Mouse (Mus musculus): ENCODE measurements around the gene Synm.

Synm gene

GRCm38 (mm10) chr7:67700846-67701245, 58.7 kb downstream of the Synm start:
- DNase-seq (ENCODE audit: low spot score in 2 of 2) = no peak

DNA sequence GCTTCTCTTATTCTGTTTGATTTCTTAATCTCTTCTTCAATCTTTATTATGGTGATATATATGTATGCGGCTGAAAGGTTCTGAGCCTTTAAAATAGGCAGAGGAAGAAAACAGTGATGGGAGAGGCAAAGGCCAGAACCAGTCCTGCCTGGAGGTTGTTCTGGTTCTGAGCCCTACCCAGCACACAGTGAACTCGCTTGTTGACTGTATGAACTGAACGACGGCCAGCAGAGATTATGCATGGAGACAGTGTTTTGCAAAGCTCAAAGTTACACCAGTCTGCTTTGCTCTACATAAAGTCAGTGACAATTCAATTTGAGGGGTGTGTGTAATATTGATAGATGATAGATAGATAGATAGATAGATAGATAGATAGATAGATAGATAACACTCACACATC, 60.2 kb downstream of the Synm start:
- DNase-seq (ENCODE audit: low spot score in 2 of 2) = no peak

DNA sequence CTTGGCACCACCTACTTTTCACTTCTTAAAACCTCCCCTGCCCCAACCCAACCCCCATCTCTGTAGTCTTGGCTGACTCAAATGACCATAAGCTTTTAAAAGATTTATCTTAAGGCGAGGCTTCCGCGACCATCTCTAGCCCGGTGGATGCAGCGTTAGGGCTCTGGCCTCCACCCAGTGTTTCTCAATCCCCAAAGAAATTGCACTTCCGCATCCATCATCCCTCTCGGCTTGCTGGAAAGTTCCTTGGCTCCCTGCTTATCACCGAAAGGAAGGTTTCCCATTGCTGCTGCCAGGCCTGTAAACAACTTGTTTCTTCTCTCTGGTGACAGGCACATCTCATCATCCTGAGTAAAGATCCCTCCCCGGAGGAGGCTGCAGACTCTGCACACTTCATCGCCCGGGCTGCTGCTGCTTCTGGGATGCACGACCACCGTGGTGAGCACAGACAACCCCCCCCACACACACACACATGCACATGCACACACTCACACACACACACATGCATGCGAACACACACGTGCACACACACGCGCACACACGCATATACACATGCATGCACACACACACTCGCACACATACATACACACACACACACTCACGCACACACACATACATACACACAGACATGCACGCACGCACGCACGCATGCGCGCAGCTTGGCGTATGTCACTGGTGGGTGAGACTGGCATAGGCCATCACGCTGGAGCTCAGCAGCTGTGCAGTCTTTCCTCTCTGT, 61.5 kb downstream of the Synm start:
- no peak for DNase-seq (ENCODE audit: low spot score in 2 of 2)

- DNase-seq (ENCODE audit: low spot score in 2 of 2) = no peak
Observed at GRCm38 (mm10) chr7:67695906-67696305, 63.6 kb downstream of the Synm start.

- DNase-seq (ENCODE audit: low spot score in 2 of 2) = no peak
Observed at GRCm38 (mm10) chr7:67692791-67693538, 66.6 kb downstream of the Synm start.

DNA sequence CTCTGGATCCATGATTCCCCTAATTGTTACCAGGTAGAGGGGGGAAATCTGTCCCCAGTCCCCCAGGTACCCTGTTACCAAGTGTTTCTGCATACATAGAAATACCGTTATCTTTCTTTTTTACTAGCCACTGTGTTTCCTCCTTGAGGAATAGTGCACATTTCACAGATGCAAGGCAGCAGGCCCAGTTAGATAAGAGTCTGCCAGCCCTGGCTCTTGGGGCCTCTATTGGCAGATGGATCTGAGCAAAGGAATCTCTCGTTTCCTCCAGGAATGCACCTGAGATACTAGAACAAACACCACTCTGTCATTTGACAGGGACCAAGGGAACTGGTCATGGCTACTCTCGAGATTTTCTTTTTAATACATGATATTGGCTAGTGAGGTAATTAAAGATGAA, 67.4 kb downstream of the Synm start:
- no peak for DNase-seq (ENCODE audit: low spot score in 2 of 2)

- no peak for DNase-seq (ENCODE audit: low spot score in 2 of 2)
Observed at GRCm38 (mm10) chr7:67691036-67691435, 68.5 kb downstream of the Synm start.

DNA sequence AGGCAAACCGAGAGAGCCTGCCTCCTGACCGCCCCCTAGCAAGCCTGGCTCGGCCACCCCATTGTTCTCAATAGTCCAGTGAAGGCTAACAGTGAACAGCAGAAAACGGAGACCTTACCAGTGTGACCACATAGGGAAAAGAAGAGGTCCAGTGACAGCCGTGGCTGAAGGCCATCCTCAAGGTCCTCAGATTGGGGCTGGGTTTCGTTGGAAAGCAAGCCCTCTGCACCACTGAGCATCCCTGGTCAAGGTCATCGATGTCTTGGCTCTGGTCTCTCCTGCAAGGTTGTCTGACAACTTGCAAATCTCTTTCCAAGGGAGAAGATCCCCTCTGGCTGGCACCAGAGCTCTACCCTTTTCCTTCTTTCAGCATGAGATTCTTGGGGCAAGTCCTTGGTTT, 69.7 kb downstream of the Synm start:
- no peak for DNase-seq (ENCODE audit: low spot score in 2 of 2)

- DNase-seq (ENCODE audit: low spot score in 2 of 2) = no peak
Observed at GRCm38 (mm10) chr7:67688281-67688680, 71.3 kb downstream of the Synm start.

- no peak for DNase-seq (ENCODE audit: low spot score in 2 of 2)
Observed at GRCm38 (mm10) chr7:67686545-67686944, 73.0 kb downstream of the Synm start.

- no peak for DNase-seq (ENCODE audit: low spot score in 2 of 2)
Observed at GRCm38 (mm10) chr7:67683006-67683405, 76.5 kb downstream of the Synm start.

GRCm38 (mm10) chr7:67681078-67681477, 78.5 kb downstream of the Synm start:
- DNase-seq (ENCODE audit: low spot score in 2 of 2) = no peak

Measured in spleen, postnatal 14 days (tissue).